Mouse (Mus musculus) kidney, adult 18-20 months (tissue): ENCODE measurements around the gene Dennd1a.

Source experiments
- DNase-seq: peaks from one replicate; pipeline ENCODE4 v3.0.0; 2021

The Dennd1a gene

DNA sequence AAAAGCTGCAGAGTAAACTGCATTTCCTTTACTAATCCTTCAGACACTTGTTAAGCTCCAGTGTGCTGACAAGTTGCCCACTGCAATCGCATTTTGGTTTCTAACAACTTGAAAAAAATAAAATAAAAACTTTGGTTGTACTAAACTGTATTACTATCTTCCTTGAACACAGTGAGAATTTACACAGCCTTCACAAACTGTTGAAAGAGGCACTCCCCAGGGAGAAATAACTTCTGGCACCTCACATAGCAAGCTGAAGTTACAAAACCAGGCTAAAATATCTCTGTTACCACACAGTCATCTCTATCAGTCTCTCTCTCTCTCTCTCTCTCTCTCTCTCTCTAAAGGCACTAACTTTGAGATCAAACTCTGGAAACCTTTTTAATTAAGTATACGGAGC lies 63.4 kb downstream of the Dennd1a start:
- no peak for DNase-seq

GRCm38 (mm10) chr2:38221461-38221860 lies 65.7 kb downstream of the Dennd1a start:
- DNase-seq = no peak

DNA sequence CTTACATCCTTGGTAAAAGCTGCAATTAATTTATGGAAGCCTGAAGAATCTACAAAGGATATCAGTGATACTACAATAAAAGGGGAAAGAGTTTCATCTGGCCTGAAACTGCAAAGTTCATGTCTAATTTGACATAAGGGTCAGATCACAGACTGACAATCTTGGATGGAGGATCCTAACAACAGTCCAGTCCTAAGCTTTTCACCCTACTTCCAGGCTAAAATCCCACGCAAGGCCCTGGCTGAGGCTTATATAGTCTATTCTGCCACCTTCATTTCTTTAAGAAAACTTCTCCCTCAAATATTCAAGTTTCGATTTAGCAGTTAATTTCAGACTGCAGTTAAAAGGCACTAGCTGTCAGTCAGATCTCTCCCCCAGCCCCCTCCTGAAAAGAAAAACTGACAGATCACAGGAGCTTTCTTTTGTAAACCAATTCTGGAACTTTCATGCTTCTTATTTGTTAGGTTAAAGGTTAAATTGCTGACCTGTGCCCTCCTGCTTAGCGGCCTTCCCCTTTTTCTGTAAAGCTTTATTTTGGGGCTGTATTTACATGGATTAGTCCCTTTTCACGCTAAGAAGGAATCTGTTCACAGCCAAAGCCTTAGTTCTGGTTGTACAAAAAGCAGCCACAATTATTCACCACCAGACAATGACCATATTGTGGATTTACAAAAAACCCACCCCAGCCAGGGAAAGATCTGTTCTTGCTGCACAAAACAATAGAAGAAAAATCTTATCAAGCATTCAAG lies 66.3 kb downstream of the Dennd1a start:
- DNase-seq = no peak

GRCm38 (mm10) chr2:38219666-38220065 lies 67.5 kb downstream of the Dennd1a start:
- no peak for DNase-seq

DNA sequence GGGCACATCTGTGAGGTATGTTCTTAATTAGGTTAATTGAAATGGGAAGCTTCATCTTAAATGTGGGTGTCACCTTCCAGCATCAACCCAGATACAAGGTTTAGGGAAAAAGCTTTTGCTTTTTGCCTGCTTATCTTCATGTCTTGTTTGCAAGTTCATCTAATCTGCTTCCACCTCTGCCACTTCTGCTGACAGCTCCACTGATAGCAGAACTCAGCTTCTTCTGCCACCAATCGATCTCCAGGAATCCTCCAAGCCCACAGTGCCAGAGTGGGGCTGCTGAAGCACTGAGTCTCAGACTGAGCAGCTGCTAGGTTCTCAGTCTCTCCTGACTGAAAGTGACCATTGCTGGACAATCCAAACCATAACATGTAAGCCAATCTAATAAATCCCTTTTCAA lies 74.1 kb downstream of the Dennd1a start:
- DNase-seq = no peak

DNA sequence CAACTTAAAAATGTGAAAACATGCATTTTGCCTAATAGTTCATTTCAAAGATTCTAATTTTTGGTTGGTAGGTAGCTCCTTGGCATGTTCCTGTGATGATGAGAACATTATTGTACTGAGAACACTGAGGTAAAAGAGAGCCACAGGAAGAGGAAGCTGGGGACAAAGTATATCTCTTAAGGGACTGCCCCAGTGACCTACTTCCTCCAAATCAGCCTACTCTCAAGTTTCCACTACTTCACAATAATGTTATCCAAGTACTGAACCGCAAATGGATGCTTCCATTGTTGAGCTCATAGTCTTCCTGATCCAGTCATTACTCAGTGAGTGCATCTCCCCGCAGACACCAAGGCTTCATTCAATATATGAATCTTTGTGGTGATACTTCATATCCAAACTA lies 75.8 kb downstream of the Dennd1a start:
- DNase-seq = no peak

DNA sequence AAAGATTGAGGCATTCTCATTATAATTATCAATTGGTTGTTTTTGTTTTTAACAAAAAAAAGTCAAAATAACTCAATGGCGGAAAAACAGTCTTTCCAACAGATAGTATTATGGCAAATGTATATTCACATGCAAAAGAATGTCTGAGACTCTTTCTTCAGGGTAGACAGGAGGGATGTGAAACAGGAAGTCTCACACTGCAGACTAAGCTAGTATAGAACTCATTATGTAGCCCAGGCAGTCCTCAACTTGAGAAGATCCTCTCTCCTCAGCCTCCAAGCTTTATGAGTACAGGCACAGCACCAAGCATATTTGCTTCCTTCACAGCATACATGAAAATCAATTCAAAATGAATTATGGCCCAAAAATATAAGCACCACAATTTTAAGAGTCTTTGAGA lies 79.4 kb downstream of the Dennd1a start:
- DNase-seq = no peak

- DNase-seq = no peak
Observed at GRCm38 (mm10) chr2:38205281-38205680, 81.9 kb downstream of the Dennd1a start.

- DNase-seq = no peak
Observed at GRCm38 (mm10) chr2:38204696-38205095, 82.5 kb downstream of the Dennd1a start.

DNA sequence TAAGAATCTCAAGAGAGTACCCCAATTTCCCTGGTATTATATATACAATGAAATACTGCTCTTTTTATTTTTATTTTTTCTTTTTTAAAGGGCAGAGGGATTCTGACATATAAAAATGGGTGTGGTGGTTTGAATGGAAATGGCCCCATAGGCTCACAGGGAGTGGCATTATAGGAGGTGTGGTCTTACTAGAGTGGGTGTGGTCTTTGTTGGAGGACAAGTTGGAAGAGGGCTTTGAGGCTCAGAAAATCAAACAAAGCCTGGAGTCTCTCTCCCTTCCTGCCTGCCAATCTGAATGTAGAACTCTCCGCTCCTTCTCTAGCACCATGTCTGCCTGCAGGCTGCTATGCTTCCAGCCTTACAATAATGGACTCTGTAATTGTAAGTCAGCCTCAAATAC lies 89.1 kb downstream of the Dennd1a start:
- DNase-seq = no peak

- DNase-seq = no peak
Observed at GRCm38 (mm10) chr2:38196199-38197060, 90.8 kb downstream of the Dennd1a start.

DNA sequence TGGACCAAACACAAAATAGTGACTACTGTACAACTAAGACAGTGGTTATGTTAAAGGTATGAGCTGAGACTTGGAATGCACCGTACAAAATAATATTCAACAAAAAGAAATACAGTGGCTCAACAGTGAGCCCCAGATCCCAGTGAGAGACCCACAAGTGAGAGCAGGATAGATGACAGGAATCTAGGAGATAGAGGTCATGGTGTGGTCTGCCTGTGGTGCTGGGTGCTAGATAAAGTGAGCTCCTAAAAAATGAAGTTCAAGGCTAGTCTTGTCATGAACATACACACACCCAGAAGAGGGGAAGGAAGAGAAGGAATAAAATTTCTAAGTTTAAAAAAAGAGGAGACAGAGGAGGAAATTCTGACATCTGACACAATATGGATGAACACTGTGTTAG lies 95.2 kb downstream of the Dennd1a start:
- no peak for DNase-seq

DNA sequence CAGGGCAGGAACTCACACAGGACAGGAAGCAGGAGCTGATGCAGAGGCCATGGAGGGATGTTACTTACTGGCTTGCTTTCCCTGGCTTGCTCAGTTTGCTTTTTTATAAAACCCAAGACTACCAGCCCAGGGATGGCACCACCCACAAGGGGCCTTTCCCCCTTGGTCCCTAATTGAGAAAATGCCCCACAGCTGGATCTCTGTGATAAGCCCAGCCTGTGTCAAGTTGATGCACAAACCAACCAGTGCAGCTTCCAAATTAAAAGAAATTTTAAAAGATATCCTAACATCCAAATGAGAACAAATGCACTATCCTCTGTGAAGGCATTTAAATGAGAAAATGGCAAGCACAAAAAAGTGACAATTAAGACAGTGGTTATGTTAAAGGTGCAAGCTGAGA lies 95.6 kb downstream of the Dennd1a start:
- DNase-seq = no peak

DNA sequence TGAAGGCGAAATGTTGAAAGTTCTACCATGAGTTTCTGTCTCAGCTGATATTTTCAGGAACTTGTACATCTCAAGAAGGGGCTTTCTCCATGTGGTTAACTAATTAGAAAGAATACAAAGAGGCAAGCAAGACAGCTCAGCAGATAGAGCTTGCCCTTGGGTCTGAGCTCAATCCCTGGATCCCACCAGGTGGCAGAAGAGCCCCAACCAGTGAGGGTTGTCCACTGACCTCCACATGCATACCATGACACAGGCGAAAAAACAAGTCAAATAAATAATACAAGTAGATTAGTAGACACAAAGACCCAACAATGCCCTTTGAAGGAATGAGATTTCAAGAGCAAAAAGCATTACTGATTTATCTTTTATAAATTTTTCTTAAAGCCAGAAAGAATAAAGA lies 100.8 kb downstream of the Dennd1a start:
- DNase-seq = no peak

GRCm38 (mm10) chr2:38184977-38185376 lies 102.2 kb downstream of the Dennd1a start:
- no peak for DNase-seq

- no peak for DNase-seq
Observed at GRCm38 (mm10) chr2:38183881-38184280, 103.3 kb downstream of the Dennd1a start.

DNA sequence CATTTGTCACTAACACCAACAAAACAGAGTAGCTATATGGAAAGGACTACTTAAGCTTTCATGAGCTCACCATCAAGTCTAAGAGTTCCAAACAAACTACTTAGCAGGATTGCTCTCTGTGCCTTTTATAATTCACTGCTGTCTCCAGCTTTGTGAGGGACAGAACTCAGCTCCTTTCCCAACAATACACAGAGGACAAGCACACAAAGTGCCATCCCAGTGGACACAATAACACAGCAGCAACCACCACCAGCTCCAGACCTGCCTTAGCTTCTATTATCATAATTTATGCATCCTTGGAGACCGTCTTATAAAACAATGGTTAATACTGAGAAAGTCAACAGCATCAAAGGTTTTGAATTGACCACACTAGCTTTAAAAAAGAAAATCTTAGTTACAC lies 104.9 kb downstream of the Dennd1a start:
- no peak for DNase-seq

- DNase-seq = no peak
Observed at GRCm38 (mm10) chr2:38177583-38177978, 109.6 kb downstream of the Dennd1a start.

- no peak for DNase-seq
Observed at GRCm38 (mm10) chr2:38176870-38177582, 110.2 kb downstream of the Dennd1a start.

GRCm38 (mm10) chr2:38175276-38175675 lies 111.9 kb downstream of the Dennd1a start:
- DNase-seq = no peak

- no peak for DNase-seq
Observed at GRCm38 (mm10) chr2:38168606-38169005, 118.6 kb downstream of the Dennd1a start.

GRCm38 (mm10) chr2:38165966-38166365 lies 121.2 kb downstream of the Dennd1a start:
- no peak for DNase-seq

- DNase-seq = peak; percentile 21
Observed at GRCm38 (mm10) chr2:38164326-38165035, 122.7 kb downstream of the Dennd1a start.
